Mouse (Mus musculus) B cell, adult 2 months (primary cell): ENCODE data around the gene Dusp23.

ENCODE experiments used
- DNase-seq, 2 experiments: peaks; one replicate each; pipeline ENCODE4 v3.0.0; 2022

The Dusp23 gene

GRCm38 (mm10) chr1:172619235-172619634, 13.5 kb downstream of the Dusp23 start:
- DNase-seq, result peak; percentile 84

- DNase-seq, result no peak
Observed at GRCm38 (mm10) chr1:172618141-172618540, 14.6 kb downstream of the Dusp23 start.

- no peak for DNase-seq
Observed at GRCm38 (mm10) chr1:172617365-172618076, 15.2 kb downstream of the Dusp23 start.

GRCm38 (mm10) chr1:172616537-172617300, 16.0 kb downstream of the Dusp23 start:
- no peak for DNase-seq

- no peak for DNase-seq
Observed at GRCm38 (mm10) chr1:172615412-172615811, 17.4 kb downstream of the Dusp23 start.

- DNase-seq, result no peak
Observed at GRCm38 (mm10) chr1:172614654-172615053, 18.1 kb downstream of the Dusp23 start.

GRCm38 (mm10) chr1:172612745-172613144, 20.0 kb downstream of the Dusp23 start:
- DNase-seq, result no peak

GRCm38 (mm10) chr1:172611304-172611703, 21.5 kb downstream of the Dusp23 start:
- no peak for DNase-seq

GRCm38 (mm10) chr1:172602326-172602725, 30.4 kb downstream of the Dusp23 start, which contains the start of gene Fcrl6:
Gene Fcrl6, minus strand, starts transcription at chr1:172602551.
- DNase-seq, result no peak

GRCm38 (mm10) chr1:172594495-172594894, 38.3 kb downstream of the Dusp23 start:
- DNase-seq, result peak; percentile 54

- DNase-seq, result no peak
Observed at GRCm38 (mm10) chr1:172593956-172594355, 38.8 kb downstream of the Dusp23 start.

GRCm38 (mm10) chr1:172593321-172593720, 39.4 kb downstream of the Dusp23 start:
- no peak for DNase-seq

GRCm38 (mm10) chr1:172590385-172590784, 42.4 kb downstream of the Dusp23 start, which contains the start of gene Slamf8:
Gene Slamf8, minus strand, starts transcription at chr1:172590568.
- DNase-seq, result no peak

- no peak for DNase-seq
Observed at GRCm38 (mm10) chr1:172585612-172586567, 46.9 kb downstream of the Dusp23 start.

- DNase-seq, result no peak
Observed at GRCm38 (mm10) chr1:172585026-172585425, 47.7 kb downstream of the Dusp23 start.

GRCm38 (mm10) chr1:172584271-172584670, 48.5 kb downstream of the Dusp23 start:
- DNase-seq, result no peak

GRCm38 (mm10) chr1:172582436-172582835, 50.3 kb downstream of the Dusp23 start:
- no peak for DNase-seq
